Mouse (Mus musculus) adrenal gland, postnatal 0 days (tissue): Measurements from ENCODE around the gene Arnt2. TPM values are rescaled to one million over a fixed set of nuclear protein-coding genes. Genes with fewer than 3 reads are reported as not detected.

Experiments used
- polyA plus RNA-seq: library from polyadenylated mRNA; unstranded; fragments of >200 nt; fragmentation: Nextera tagmentation; extraction: Ambion mirVana; gene quantifications from 2 replicates; pipeline ENCODE4 v1.2.1, GENCODE M21; 2015

Gene Arnt2
- polyA plus RNA-seq: 12.0 and 12.3 TPM in 2 replicates

DNA sequence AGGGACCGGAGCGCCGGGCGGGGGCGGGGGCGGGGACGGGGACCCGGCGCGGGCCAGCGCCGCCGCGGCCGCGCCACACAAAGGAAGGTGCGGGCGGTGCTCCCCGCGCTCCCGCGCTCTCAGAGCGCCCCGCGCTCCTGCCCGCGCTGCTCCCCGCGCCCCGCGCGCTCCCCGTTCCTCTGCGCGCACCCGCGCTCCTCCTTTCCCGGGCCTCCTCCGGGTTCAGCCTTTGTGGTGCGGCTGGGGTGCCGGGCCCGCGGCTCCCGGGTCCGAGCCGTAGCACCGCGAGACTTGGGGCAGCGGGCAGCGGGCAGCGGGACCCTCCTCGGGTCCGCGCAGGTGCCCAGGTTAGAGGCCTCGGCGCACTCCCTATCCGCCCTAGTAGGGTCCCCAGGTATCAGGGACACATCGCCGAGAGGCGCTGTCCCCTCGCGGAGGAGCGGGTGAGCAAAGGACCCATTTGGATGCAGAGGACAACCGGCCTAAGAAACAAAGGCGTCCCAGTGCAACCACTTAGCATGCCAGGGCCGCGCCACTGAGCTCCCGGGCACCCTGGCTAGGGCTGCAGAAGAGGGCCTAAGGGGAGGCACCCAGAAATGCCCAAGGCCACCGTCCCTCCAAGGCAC lies at the start of gene Arnt2:
Gene Arnt2, minus strand, starts transcription at position 281 of the 626 bp plus-strand sequence.

Other genes starting within 250 kb of the Arnt2 start
- 2.3 and 4.9 TPM in 2 replicates for gene Gm2115, start 118.8 kb upstream of the Arnt2 start, polyA plus RNA-seq
- gene Fah, start 196.5 kb upstream of the Arnt2 start, polyA plus RNA-seq: 21.5 and 23.7 TPM in 2 replicates